Mouse (Mus musculus): Measurements from ENCODE around the gene Chd8. TPM values are rescaled to one million over a fixed set of nuclear protein-coding genes. Genes with fewer than 3 reads are reported as not detected.

Chd8 gene
- polyA plus RNA-seq, 1 experiment, result 1.3 TPM

DNA sequence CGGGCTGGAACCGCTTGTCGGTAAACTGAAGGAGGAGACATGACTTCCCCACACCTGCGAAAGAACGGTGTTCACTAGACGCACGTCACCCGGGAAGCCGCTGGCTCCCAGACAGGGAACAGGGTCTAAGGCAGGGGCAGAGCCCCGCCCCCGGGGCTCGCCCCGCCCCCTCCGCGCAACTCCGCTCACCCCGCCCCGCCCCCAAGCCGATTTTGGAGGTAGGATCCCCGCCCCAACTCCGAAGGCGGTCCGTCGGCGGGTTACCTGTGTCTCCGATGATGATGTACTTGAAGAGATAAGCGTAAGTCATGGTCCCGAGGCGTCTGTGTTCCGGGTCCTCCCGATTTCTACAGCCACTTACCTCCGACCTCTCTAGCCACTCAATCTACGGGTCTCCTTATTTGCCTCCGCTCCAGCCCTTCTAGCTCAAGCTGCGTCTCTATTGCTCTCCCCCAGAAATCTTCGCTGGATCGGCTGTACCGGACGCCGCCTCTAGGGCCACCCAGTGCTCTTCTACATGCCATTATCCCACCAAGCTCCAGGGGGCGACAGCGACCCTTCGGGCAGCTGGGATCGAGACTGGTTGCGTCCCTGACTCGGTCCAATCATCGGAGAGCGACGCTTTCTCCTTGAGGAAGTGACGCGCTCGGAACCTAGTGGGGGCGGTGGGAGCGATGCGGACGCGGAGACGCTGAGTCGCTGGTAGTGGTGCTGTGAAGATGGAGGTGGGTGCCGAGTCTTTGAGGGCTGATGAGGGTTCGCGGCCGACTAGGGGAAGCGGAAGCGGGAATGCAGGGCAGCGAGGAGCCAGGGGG, 21.6 kb upstream of the Chd8 start, which contains the start of the genes Tox4 and Rab2b:
Tox4 (plus strand) TSS at position 215 of the 815 bp plus-strand sequence.
Rab2b (minus strand) TSS at position 614 of the 815 bp plus-strand sequence.
- Histone ChIP-seq H3K4me1 (ENCODE audit: control insufficient read depth) (peaks cover 26% of the 10 kb centered on the region), H3K36me3 (ENCODE audit: control insufficient read depth) (peaks cover 10% of the 10 kb centered on the region), H3K4me3 (replicated peaks) (peak within 1 kb of the TSS; percentile 77), H3K9me3 (ENCODE audit: control insufficient read depth, low read length) (no peaks in the 10 kb centered on the region), H3K27me3 (ENCODE audit: control insufficient read depth) (no peaks in the 10 kb centered on the region)
- TF ChIP-seq GATA1 (IDR thresholded peaks at IDR 0.05; ENCODE audit: low read length), result no peak
- TF ChIP-seq TAL1 (IDR thresholded peaks at IDR 0.05; ENCODE audit: low read length), result no peak

DNA sequence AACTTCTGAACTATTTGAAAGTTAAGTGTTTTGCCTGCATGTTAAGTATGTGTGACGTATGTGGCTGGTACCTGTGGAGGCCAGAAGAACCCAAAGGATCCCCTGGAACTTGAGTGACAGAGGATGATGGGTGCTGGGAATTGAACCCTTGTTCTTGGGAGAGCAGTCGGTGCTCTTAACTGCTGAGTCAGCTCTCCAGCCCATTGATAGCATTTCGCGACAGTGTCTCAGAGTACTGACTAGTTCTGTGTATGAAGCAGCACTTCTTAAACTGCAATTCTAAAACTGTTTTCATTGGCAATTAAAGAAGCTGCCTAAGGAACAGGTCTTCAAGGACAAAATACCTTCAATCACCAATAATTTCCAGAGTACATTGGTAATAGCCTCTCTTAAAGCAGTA, 19.6 kb upstream of the Chd8 start:
- Histone ChIP-seq H3K4me1 (ENCODE audit: control insufficient read depth) (peaks cover 18% of the 10 kb centered on the region), H3K4me3 (replicated peaks) (no peak overlapping the region), H3K36me3 (ENCODE audit: control insufficient read depth) (no peaks in the 10 kb centered on the region), H3K27me3 (ENCODE audit: control insufficient read depth) (no peaks in the 10 kb centered on the region), H3K9me3 (ENCODE audit: control insufficient read depth, low read length) (no peaks in the 10 kb centered on the region)
- TF ChIP-seq TAL1 (IDR thresholded peaks at IDR 0.05; ENCODE audit: low read length), result no peak
- no peak for TF ChIP-seq GATA1 (IDR thresholded peaks at IDR 0.05; ENCODE audit: low read length)

DNA sequence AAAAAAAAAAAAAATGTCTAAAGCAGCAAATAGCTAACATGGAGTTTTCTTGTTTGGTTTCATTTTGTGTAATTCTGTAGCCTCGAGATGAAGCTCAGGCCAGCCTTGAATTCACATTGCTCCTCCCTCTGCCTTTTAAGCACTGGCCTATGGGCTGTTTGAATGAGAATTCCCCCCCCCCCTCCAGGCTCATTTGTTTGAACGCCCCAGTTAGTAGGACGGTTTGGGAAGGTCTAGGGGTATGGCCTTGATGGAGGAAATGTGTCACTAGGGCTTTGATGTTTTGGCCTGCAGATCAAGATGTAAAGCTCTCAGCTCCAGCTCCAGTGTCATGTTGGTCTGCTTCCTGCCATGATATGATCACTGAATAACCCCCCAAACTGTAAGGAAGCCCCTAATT, 15.2 kb upstream of the Chd8 start:
- H3K9me3 ChIP-seq (ENCODE audit: control insufficient read depth, low read length), result no peaks in the 10 kb centered on the region
- TF ChIP-seq TAL1 (IDR thresholded peaks at IDR 0.05; ENCODE audit: low read length), result no peak
- TF ChIP-seq GATA1 (IDR thresholded peaks at IDR 0.05; ENCODE audit: low read length), result no peak
- H3K4me3 ChIP-seq (replicated peaks), result no peak overlapping the region
- H3K27me3 ChIP-seq (ENCODE audit: control insufficient read depth), result no peaks in the 10 kb centered on the region
- peaks cover 4% of the 10 kb centered on the region for H3K36me3 ChIP-seq (ENCODE audit: control insufficient read depth)
- H3K4me1 ChIP-seq (ENCODE audit: control insufficient read depth), result 0 out of 2 replicates have a peak, but pooled peaks cover 2% of the 10 kb centered on the region

DNA sequence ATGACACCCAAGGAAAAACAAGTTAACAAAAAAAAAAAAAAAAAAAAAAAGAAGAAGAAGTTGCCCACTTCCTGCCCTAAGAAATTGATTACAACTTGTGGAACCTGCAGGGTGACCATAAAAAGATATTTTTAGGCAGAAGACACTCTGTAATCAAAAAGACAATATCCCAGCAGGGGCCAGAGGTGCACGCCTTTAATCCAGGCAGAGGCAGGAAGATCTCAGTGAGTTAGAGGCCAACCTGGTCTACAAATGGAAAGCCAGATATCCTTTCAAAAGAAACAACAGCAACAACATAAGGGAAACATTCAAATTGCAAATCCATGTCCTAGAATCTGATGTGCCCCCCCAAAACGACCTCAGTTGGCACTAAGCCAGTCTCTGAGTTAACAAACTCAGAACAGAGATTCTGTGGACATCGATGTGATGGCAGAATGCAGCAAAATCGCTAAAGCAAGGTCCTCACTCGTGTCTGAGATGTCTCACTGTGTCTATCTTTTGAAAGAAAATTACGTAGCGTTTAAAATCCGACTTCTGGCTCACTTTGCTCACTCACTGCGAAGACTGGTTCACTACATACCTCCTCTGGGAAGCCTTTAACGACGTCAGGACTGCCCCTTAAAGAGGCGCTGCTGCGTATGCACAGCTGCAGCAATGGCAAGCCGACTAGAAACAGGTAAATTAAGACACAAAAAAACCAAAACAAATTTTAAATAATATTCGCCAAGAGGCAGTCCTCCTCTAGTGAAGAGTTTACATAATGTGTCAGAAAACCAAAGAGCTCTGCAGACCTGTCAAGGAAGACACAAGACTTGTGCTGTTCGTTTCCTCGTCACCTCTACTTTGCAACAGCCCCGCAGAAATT, 1.0 kb downstream of the Chd8 start:
- H3K36me3 ChIP-seq (ENCODE audit: control insufficient read depth), result peaks cover 2% of the 10 kb centered on the region; the same call in 1 of the 2 replicates
- peaks cover 36% of the 10 kb centered on the region for H3K4me1 ChIP-seq (ENCODE audit: control insufficient read depth)
- H3K27me3 ChIP-seq (ENCODE audit: control insufficient read depth), result no peaks in the 10 kb centered on the region
- peak overlapping the region; percentile 95 for H3K4me3 ChIP-seq (replicated peaks)
- TF ChIP-seq GATA1 (IDR thresholded peaks at IDR 0.05; ENCODE audit: low read length), result no peak
- TF ChIP-seq TAL1 (IDR thresholded peaks at IDR 0.05; ENCODE audit: low read length), result no peak
- H3K9me3 ChIP-seq (ENCODE audit: control insufficient read depth, low read length), result no peaks in the 10 kb centered on the region

DNA sequence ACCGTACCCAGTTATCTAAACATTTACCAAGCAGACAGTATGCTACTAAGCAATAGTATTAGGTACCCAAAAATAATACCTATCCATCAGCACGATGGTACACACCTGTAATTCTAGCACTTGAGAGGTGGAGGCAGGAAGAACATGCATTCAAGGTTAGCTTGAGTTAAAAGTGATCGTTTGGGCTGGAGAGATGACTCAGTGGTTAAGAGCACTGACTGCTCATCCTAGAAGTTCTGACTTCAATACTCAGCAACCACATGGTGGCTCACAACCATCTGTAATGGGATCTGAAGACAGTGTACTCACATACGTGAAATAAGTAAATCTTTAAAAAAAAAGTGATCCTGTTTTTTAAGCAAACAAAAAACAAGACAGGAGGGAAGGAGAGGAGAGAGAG, 11.5 kb downstream of the Chd8 start:
- H3K27me3 ChIP-seq (ENCODE audit: control insufficient read depth), result no peaks in the 10 kb centered on the region
- H3K36me3 ChIP-seq (ENCODE audit: control insufficient read depth), result no peaks in the 10 kb centered on the region
- H3K4me3 ChIP-seq (replicated peaks), result no peak overlapping the region
- TF ChIP-seq TAL1 (IDR thresholded peaks at IDR 0.05; ENCODE audit: low read length), result no peak
- TF ChIP-seq GATA1 (IDR thresholded peaks at IDR 0.05; ENCODE audit: low read length), result no peak
- H3K4me1 ChIP-seq (ENCODE audit: control insufficient read depth), result peaks cover 37% of the 10 kb centered on the region
- H3K9me3 ChIP-seq (ENCODE audit: control insufficient read depth, low read length), result no peaks in the 10 kb centered on the region

DNA sequence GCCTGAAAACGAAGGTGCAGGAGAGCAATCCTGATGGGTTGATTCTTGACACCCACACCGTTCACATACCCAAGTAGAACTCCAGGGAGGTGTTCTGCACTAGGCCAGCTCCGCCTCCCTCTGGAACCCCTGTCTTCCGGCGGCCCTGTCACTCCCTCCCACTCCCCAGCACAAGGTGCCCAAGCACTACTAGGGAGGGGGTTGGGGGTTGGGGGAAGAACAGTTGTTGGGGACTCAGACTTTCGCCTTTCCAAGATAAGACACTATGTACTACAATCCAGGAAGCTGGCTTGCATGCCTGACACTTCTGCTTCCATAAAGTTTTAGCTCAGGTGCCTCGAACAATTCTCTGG, 12.9 kb downstream of the Chd8 start:
- Histone ChIP-seq H3K27me3 (ENCODE audit: control insufficient read depth) (no peaks in the 10 kb centered on the region), H3K9me3 (ENCODE audit: control insufficient read depth, low read length) (no peaks in the 10 kb centered on the region), H3K36me3 (ENCODE audit: control insufficient read depth) (no peaks in the 10 kb centered on the region), H3K4me1 (ENCODE audit: control insufficient read depth) (peaks cover 40% of the 10 kb centered on the region), H3K4me3 (replicated peaks) (peak overlapping the region; percentile 78)
- TF ChIP-seq TAL1 (IDR thresholded peaks at IDR 0.05; ENCODE audit: low read length) (no peak), GATA1 (IDR thresholded peaks at IDR 0.05; ENCODE audit: low read length) (no peak)

DNA sequence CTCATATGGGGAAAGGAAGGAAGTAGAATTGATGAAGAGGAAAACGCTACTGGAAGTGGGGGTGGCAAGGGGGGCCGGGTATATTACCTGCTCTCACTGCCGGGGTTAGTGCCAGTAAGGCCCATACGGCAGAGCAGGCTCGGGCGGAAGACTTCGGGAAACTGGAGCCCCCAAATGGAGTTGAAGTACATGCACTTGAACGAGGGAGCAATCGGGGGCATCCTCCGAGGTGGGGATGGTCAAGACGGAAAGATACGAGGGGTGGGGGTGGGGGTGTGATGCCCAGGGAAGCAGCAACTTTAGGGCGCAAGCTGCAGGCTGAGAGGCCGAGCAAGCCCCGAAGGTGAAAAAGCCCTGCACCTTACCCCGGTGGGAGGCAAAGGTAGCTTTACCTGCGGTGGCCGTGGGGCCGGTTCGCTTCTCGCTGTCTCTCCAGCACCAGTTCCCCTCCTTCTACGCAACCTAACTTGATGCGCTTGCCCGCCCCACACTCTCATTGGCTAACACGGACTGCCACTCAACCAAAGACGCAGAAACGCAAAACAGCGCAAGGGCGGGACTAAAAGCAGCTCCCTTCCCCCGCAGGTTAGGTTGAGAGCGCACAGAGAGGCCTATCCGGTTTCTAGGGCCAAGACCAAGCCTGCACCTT, 13.4 kb downstream of the Chd8 start:
- H3K4me1 ChIP-seq (ENCODE audit: control insufficient read depth), result peaks cover 42% of the 10 kb centered on the region
- TF ChIP-seq GATA1 (IDR thresholded peaks at IDR 0.05; ENCODE audit: low read length) (no peak), TAL1 (IDR thresholded peaks at IDR 0.05; ENCODE audit: low read length) (no peak)
- H3K36me3 ChIP-seq (ENCODE audit: control insufficient read depth), result no peaks in the 10 kb centered on the region; the same call in 1 of the 2 replicates
- H3K4me3 ChIP-seq (replicated peaks), result peak overlapping the region; percentile 78
- H3K9me3 ChIP-seq (ENCODE audit: control insufficient read depth, low read length), result no peaks in the 10 kb centered on the region
- H3K27me3 ChIP-seq (ENCODE audit: control insufficient read depth), result no peaks in the 10 kb centered on the region

DNA sequence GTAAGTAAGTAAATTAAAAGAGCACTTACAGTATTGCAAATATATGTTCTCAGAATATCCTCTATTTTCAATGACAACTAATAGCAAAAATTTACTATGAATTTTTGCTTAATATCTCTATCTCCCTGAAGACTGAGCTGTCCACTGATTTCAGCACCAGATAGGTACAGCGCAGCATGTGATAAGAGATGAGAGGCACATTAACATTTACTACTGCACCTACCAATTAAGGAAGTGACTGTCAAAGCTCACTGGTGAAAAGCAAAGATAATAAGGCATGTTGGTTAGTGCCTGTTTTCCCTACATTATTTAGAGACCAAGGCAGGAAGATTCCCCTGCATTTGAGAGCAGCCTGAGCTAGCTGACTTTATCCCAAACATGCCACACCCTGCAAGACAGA, 21.4 kb downstream of the Chd8 start:
- Histone ChIP-seq H3K9me3 (ENCODE audit: control insufficient read depth, low read length) (no peaks in the 10 kb centered on the region), H3K4me1 (ENCODE audit: control insufficient read depth) (peaks cover 9% of the 10 kb centered on the region), H3K36me3 (ENCODE audit: control insufficient read depth) (peaks cover 60% of the 10 kb centered on the region), H3K4me3 (replicated peaks) (no peak overlapping the region), H3K27me3 (ENCODE audit: control insufficient read depth) (no peaks in the 10 kb centered on the region)
- TF ChIP-seq GATA1 (IDR thresholded peaks at IDR 0.05; ENCODE audit: low read length) (no peak), TAL1 (IDR thresholded peaks at IDR 0.05; ENCODE audit: low read length) (no peak)
